Mouse (Mus musculus) heart, postnatal 36 days (tissue): ENCODE measurements around the gene Irf4. TPM values are rescaled to one million over a fixed set of nuclear protein-coding genes. Genes with fewer than 3 reads are reported as not detected.
A peak's percentile ranks its signal among the peaks of the same experiment; 100 is the strongest.

Source experiments
- DNase-seq, 2 experiments: peaks; one replicate each; pipeline ENCODE4 v3.0.0; 2021 to 2022
- intact Hi-C: fragments of 180-260 bp; cut with DNase I; formaldehyde crosslinking; loops from one replicate; pipeline ENCODE4 v1.15.1; 2025
- total RNA-seq, 2 experiments: library from RNA; stranded (reverse); gene quantifications; 2 replicates each; pipeline ENCODE4 v1.2.3; 2021

Irf4 gene
- total RNA-seq, 2 experiments from 2014 or later = 1.2 to 1.7 TPM

- DNase-seq = no peak
- intact Hi-C loops = no loop called here
These were observed 44.2 kb downstream of the Irf4 start for GRCm38 (mm10) chr13:30793196-30793595.

- intact Hi-C loops = no loop called here
These were observed 44.6 kb downstream of the Irf4 start for GRCm38 (mm10) chr13:30793616-30794015.

DNA sequence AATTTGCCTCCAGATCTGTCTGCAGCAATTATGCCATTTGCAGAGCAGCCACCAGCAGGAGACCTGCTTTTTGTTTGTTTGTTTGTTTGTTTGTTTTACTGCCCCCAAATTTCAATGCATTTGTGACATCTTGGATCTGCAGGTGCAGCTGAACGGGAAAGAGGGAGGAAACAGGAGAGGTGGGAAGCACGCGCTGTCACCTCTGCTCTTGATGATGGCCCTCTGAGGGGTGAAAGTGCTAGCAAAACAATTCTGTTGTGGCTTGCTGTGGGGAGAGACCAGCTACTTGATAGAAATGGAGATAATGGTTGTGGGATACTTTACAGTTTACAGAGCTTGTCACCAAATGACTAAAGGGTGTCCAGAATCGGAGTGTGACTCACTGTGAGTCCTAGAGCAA is 46.9 kb downstream of the Irf4 start:
- no peak for DNase-seq
- intact Hi-C loops = no loop called here

More at GRCm38 (mm10) chr13:30793616-30794015, 44.6 kb downstream of the Irf4 start:
- DNase-seq = no peak

DNA sequence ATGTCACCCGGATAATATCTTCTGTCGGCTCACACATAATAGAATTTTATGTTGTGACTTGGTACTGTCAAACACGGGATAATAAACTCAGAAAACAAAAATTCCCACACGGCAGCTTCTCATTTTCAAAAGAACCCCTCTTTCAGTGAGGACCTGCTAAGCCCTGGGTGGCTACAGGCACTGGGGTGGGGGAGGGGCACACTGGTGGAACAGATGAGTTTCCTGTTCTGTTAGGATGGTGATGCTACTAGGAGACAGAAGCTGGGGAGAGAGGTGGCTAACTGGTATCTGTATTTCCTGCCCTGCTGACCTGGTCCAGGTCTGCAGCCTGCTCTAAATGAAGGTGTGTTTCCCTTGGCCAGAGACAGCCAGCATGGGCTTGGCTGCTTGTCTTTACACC is 52.9 kb downstream of the Irf4 start:
- intact Hi-C loops = no loop called here
- DNase-seq = no peak

DNA sequence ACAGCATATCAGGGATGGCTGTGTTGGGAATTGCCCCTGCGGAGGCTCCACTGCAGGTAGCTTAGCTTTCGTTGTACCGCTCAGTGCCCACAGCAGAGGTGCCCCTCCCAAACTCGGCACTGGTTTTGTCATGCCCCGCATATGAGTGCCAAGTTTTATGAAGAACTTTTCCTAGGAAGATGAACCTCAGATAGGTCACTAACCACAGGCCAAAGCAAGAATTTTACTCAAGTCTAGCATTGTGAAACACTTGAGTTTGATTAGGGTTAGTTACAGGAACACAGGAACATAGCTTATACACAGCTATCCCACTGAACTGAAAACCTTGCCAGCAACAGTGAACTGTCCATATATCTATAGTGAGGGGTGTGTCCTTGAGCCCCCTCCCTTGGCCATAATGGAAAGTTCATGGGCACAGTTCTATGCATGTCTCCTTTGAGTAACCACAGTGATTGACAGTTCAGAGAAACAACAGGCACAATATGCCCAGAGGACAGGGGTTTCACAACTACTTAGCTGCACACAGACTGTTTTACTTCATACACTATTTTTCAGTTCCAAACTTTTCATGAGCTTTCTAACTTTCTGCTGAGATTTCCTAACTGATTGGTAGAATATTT is 53.4 kb downstream of the Irf4 start:
- intact Hi-C loops = no loop called here
- DNase-seq = no peak

DNA sequence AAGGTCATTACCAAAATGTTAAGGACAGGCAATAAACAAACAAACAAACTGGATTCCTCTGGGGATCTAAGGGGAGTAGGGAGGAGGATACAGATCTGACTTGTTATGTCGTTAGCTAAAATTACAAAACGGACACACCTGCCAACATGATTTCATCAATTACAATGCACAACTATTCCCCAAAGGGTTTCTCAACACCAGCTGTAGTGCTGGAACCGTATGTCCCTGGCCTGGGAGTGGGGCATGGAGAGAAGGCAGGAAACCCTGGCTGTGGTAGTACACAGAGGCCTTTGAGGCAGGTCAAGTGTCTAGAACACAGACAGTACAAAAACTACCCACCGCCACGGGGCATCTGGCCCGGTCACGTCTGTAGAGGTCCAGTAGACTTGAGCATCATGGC is 60.2 kb downstream of the Irf4 start:
- DNase-seq = peak; percentile 18 to 22
- intact Hi-C loops = no loop called here

- intact Hi-C loops = no loop called here
- no peak for DNase-seq
These were observed 64.4 kb downstream of the Irf4 start for GRCm38 (mm10) chr13:30813464-30813863.

DNA sequence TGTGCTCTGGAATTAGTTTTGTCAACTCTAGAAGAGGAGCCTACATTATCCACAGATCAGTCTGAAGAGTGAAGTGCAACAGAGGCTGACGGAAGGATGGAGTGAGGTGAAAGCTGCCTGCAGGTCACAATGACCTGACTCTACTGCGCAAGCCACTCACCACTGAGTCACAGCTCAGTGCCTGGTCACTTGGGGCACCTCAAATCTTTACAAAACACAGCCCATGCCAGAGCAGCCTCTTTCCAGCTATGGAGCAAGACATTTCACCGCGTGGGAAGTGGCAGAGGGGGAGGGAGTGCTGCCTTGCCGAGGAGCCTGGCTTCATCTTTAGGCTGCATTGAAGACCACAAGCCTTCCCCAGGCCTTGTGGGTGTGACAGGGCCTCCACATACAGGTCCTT is 65.2 kb downstream of the Irf4 start:
- intact Hi-C loops = no loop called here
- DNase-seq = no peak

Other genes with a start within 250 kb of the Irf4 start
- gene Uqcrfs1, start 203.9 kb upstream of the Irf4 start, total RNA-seq = 1,000 to 10,000 TPM; 1,207 to 1,289 TPM
- 10 to 100 TPM; 21.9 to 26.1 TPM for gene Dusp22, start 89.2 kb upstream of the Irf4 start, total RNA-seq
- gene Hus1b, start 198.5 kb downstream of the Irf4 start, total RNA-seq = under 1 TPM in 1 of 2 experiments, not detected in 1; 0.25 TPM
- gene Exoc2, start 224.9 kb downstream of the Irf4 start, total RNA-seq = 10 to 100 TPM; 14.4 to 16.5 TPM
- gene Gm5447, start 225.0 kb downstream of the Irf4 start, total RNA-seq = not detected